Mouse (Mus musculus) heart, postnatal 0 days (tissue): ENCODE measurements at regions not wholly inside any gene's neighbourhood (a gene's known extent, or its start where the extent isn't known, plus 50 kb on each side); places are given as distances from the start of the nearest gene placed in this dataset.

ENCODE experiments used
- CTCF ChIP-seq: IDR thresholded peaks from 2 replicates; pipeline ENCODE4 v1.5.1; 2016; ENCODE audit warnings: antibody characterized with exemption, control low read depth, low read depth
- EP300 ChIP-seq: IDR thresholded peaks from 2 replicates; pipeline ENCODE4 v1.6.1; 2016; ENCODE audit warnings: antibody characterized with exemption, low read depth

- no peak for TF ChIP-seq CTCF
- TF ChIP-seq EP300 = no peak
Observed at GRCm38 (mm10) chr9:61162884-61163283, 209.3 kb upstream of the Tle3 start.
